Mouse (Mus musculus): ENCODE data around the gene Nos3.

DNA sequence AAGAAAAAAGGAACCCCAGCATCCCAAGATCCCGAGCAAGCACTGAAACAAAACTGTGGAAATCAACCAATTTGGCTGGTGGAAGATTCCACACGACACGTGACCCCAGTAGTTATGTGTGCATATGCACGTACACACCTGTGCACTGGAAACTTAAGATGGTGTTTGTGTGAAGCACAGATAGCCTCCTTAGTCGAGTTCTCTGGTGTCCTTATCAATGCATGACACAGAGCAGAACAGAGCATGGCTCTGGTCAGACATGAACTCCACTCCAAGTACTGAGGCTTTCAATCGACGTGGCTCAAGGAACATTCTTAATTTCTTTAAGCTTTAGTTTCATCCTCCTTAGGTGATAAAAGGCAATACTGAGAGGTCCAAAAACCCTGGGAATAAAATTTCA, 18.3 kb upstream of the Nos3 start:
- no peak for TF ChIP-seq CTCF (IDR thresholded peaks at IDR 0.05)
- no peak for TF ChIP-seq EP300 (IDR thresholded peaks at IDR 0.05)
